ENCODE assay signal across 8 mouse cellular contexts in genomic region chr19:10102054-10102700, GRCm38 (mm10). TPM values are rescaled to one million over a fixed set of nuclear protein-coding genes. Genes with fewer than 3 reads are reported as not detected.
A peak's percentile ranks its signal among the peaks of the same experiment; 100 is the strongest.
DNase-seq lines count a peak whose midpoint lies in the region; ATAC-seq and TF ChIP-seq lines count a peak whose summit lies in the region.

No protein-coding gene starts in this region.

- ATAC-seq in heart, embryonic 16.5 days (replicated peaks; ENCODE audit: extremely low read depth, insufficient read depth, low FRiP score): peak; percentile 21
- peak; percentile 36 for ATAC-seq in lung, embryonic 16.5 days (ENCODE audit: low read depth)
- ATAC-seq in megakaryocyte progenitor cell, adult 5-6 weeks (replicated peaks; ENCODE audit: poor library complexity): no peak

- H3K9me3 ChIP-seq in heart, embryonic 16.5 days (replicated peaks; ENCODE audit: control insufficient read depth, low read length): no peaks in the 10 kb centered on the region
- no peaks in the 10 kb centered on the region for H3K9me3 ChIP-seq in lung, embryonic 16.5 days (ENCODE audit: control insufficient read depth, low read length)

- no peak for TF ChIP-seq CTCF in liver, adult 2 months (IDR thresholded peaks at IDR 0.05; ENCODE audit: low read depth, low read length)

- H3K9ac ChIP-seq in liver, adult 2 months (ENCODE audit: low read depth, low read length): peak overlapping the region; percentile 68
- H3K9ac ChIP-seq in heart, embryonic 16.5 days (ENCODE audit: low read length): peak overlapping the region; percentile 77
- peak overlapping the region; percentile 76 for H3K9ac ChIP-seq in lung, embryonic 16.5 days (ENCODE audit: low read length)

- peaks cover 21% of the 10 kb centered on the region; the same call in 1 of the 2 replicates for H3K79me2 ChIP-seq in liver, adult 2 months (ENCODE audit: control insufficient read depth, insufficient read depth, low read length)

- H3K4me1 ChIP-seq in liver, adult 2 months (ENCODE audit: control insufficient read depth, insufficient read depth, low read length): peaks cover 26% of the 10 kb centered on the region
- H3K4me1 ChIP-seq in heart, embryonic 16.5 days (ENCODE audit: control insufficient read depth, insufficient read depth, low read length): peaks cover 4% of the 10 kb centered on the region; the same call in 1 of the 2 replicates
- H3K4me1 ChIP-seq in lung, embryonic 16.5 days (replicated peaks; ENCODE audit: control insufficient read depth, insufficient read depth, low read length): peaks cover 20% of the 10 kb centered on the region

- H3K4me3 ChIP-seq in liver, adult 2 months (ENCODE audit: insufficient read depth, low read depth, low read length): peak overlapping the region; percentile 84
- peak overlapping the region; percentile 77 for H3K4me3 ChIP-seq in heart, embryonic 16.5 days (ENCODE audit: low read length)
- H3K4me3 ChIP-seq in lung, embryonic 16.5 days (ENCODE audit: low read length): peak overlapping the region; percentile 69

- peak overlapping the region; percentile 86 for H3K4me2 ChIP-seq in heart, embryonic 16.5 days (ENCODE audit: low read depth, low read length)
- peak overlapping the region; percentile 73 for H3K4me2 ChIP-seq in lung, embryonic 16.5 days (ENCODE audit: low read depth, low read length)

- peak overlapping the region; percentile 93 for H3K27ac ChIP-seq in liver, adult 2 months (replicated peaks; ENCODE audit: insufficient read depth, low read depth, low read length)
- H3K27ac ChIP-seq in heart, embryonic 16.5 days (ENCODE audit: low read length): peak overlapping the region; percentile 74
- H3K27ac ChIP-seq in lung, embryonic 16.5 days (ENCODE audit: low read length): peak overlapping the region; percentile 90

- DNase-seq in liver, adult 2 months (ENCODE audit: extremely low read depth, low read depth, low spot score): peak; percentile 86
- no peak for DNase-seq in liver
- DNase-seq in c-Kit-positive CD71-positive TER-119-negative erythroid progenitor cells, embryonic 14.5 days (ENCODE audit: low read depth): peak; percentile 37
- peak; percentile 50 to 64 for DNase-seq in thymus, postnatal 36 days
- DNase-seq in cerebellum, postnatal 36 days: no peak

- H3K36me3 ChIP-seq in liver, adult 2 months (ENCODE audit: control insufficient read depth, insufficient read depth, low read length): peaks cover 21% of the 10 kb centered on the region
- no peaks in the 10 kb centered on the region for H3K36me3 ChIP-seq in heart, embryonic 16.5 days (ENCODE audit: control insufficient read depth, insufficient read depth)
- H3K36me3 ChIP-seq in lung, embryonic 16.5 days (ENCODE audit: control insufficient read depth, insufficient read depth, low read length): no peaks in the 10 kb centered on the region

- 0 out of 2 replicates have a peak, but pooled peaks have one; percentile 5 for TF ChIP-seq POLR2A in liver, adult 2 months (IDR thresholded peaks at IDR 0.05; ENCODE audit: extremely low read depth, insufficient read depth, low read length)

- no peaks in the 10 kb centered on the region for H3K27me3 ChIP-seq in liver, adult 2 months (ENCODE audit: control insufficient read depth, insufficient read depth, low read length)
- H3K27me3 ChIP-seq in heart, embryonic 16.5 days (ENCODE audit: control insufficient read depth, insufficient read depth, low read length): no peaks in the 10 kb centered on the region
- no peaks in the 10 kb centered on the region for H3K27me3 ChIP-seq in lung, embryonic 16.5 days (ENCODE audit: control insufficient read depth, insufficient read depth, low read depth, low read length)

- 4% methylated on average over 23 of the region's 25 CpGs for WGBS in liver, adult 2 months
- 4% methylated on average over 25 of the region's 25 CpGs for WGBS in heart, embryonic 16.5 days
- 2% methylated on average over 22 of the region's 25 CpGs for WGBS in lung, embryonic 16.5 days

RNA-seq across cellular contexts. Expression of gene Fads2, which starts 0.6 kb away (rescaled TPM):
- 284 and 293 TPM in 2 replicates for total RNA-seq in liver, adult 2 months (2014; rRNA removed)
- polyA plus RNA-seq in liver, adult 2 months (2012; rRNA removed): 586 and 618 TPM in 2 replicates
- 31.5 and 31.7 TPM in 2 replicates for polyA plus RNA-seq in heart, embryonic 16.5 days (2015; fragmentation: Nextera tagmentation; extraction: Ambion mirVana)
- polyA plus RNA-seq in lung, embryonic 16.5 days (2015; fragmentation: Nextera tagmentation; extraction: Ambion mirVana): 67.5 and 74.5 TPM in 2 replicates
- total RNA-seq in megakaryocyte progenitor cell, adult 5-6 weeks (2015): 7.7 and 10.4 TPM in 2 replicates
- total RNA-seq in megakaryocyte progenitor cell, adult 5-6 weeks (2017): 6.3 and 13.7 TPM in 2 replicates

Comparison
In these comparisons a context has a peak if more than half of its experiments do, and no peak if none do; other contexts are left out.
1. DNase-seq: peak in liver, adult 2 months (single experiment), c-Kit-positive CD71-positive TER-119-negative erythroid progenitor cells, embryonic 14.5 days (single experiment) and thymus, postnatal 36 days (2 of 2); none in liver (single experiment) and cerebellum, postnatal 36 days (0 of 2).
2. Peak in every context shown above with its lines, with median percentiles within 50 percentile points of each other: H3K27ac ChIP-seq, H3K4me3 ChIP-seq and H3K9ac ChIP-seq.